Comparison of ENCODE assay signal across 9 mouse cellular contexts in genomic region chr12:28589090-28589868, GRCm38 (mm10). TPM values are rescaled to one million over a fixed set of nuclear protein-coding genes. Genes with fewer than 3 reads are reported as not detected.
DNase-seq lines count a peak whose midpoint lies in the region; ATAC-seq and TF ChIP-seq lines count a peak whose summit lies in the region.
"Had no signal": no experiment of that assay in that cellular context is flagged by ENCODE, and none has a peak within 500 bp of the region (broad histone marks: within the 10 kb centered on the region; RNA-seq: fewer than 3 reads in every experiment).

No protein-coding gene starts in this region.

- H3K27ac ChIP-seq in heart, embryonic 12.5 days (ENCODE audit: poor library complexity, severe bottlenecking) = no peak overlapping the region
- H3K27ac ChIP-seq in kidney, postnatal 0 days = no peak overlapping the region
- no peak overlapping the region for H3K27ac ChIP-seq in liver, adult 2 months (replicated peaks; ENCODE audit: insufficient read depth, low read depth, low read length)
- no peak overlapping the region for H3K27ac ChIP-seq in stomach, embryonic 14.5 days (ENCODE audit: low read length)
- H3K27ac ChIP-seq: macrophage had no signal

- no peaks in the 10 kb centered on the region for H3K9me3 ChIP-seq in heart, embryonic 12.5 days (replicated peaks)
- no peaks in the 10 kb centered on the region for H3K9me3 ChIP-seq in kidney, postnatal 0 days (replicated peaks; ENCODE audit: low read length)
- no peaks in the 10 kb centered on the region for H3K9me3 ChIP-seq in stomach, embryonic 14.5 days (ENCODE audit: control insufficient read depth, low read depth, low read length)

- TF ChIP-seq CTCF in brain, embryonic 14.5 days (IDR thresholded peaks at IDR 0.05; ENCODE audit: borderline replicate concordance, extremely low read depth, insufficient read depth, insufficient read length) = peak; percentile 94
- TF ChIP-seq CTCF in kidney, postnatal 0 days (IDR thresholded peaks at IDR 0.05; ENCODE audit: low read depth) = peak; percentile 83
- TF ChIP-seq CTCF in liver, adult 2 months (IDR thresholded peaks at IDR 0.05; ENCODE audit: low read depth, low read length) = peak; percentile 95

- H3K4me3 ChIP-seq in heart, embryonic 12.5 days = peak overlapping the region; percentile 54
- peak overlapping the region; percentile 29 for H3K4me3 ChIP-seq in kidney, postnatal 0 days (replicated peaks; ENCODE audit: low read depth, low read length)
- H3K4me3 ChIP-seq in liver, adult 2 months (ENCODE audit: insufficient read depth, low read depth, low read length) = peak overlapping the region; percentile 26; the same call in 1 of the 2 replicates
- H3K4me3 ChIP-seq in stomach, embryonic 14.5 days (ENCODE audit: low read depth, low read length) = peak overlapping the region; percentile 29

- H3K27me3 ChIP-seq in heart, embryonic 12.5 days (replicated peaks) = peaks cover 23% of the 10 kb centered on the region
- no peaks in the 10 kb centered on the region for H3K27me3 ChIP-seq in kidney, postnatal 0 days (ENCODE audit: insufficient read depth, low read length)
- no peaks in the 10 kb centered on the region for H3K27me3 ChIP-seq in liver, adult 2 months (ENCODE audit: control insufficient read depth, insufficient read depth, low read length)
- H3K27me3 ChIP-seq in stomach, embryonic 14.5 days (ENCODE audit: control insufficient read depth, insufficient read depth, low read length) = no peaks in the 10 kb centered on the region

- peak overlapping the region; percentile 90 for H3K4me2 ChIP-seq in heart, embryonic 12.5 days
- H3K4me2 ChIP-seq in kidney, postnatal 0 days (ENCODE audit: low read length) = peak overlapping the region; percentile 61
- H3K4me2 ChIP-seq in stomach, embryonic 14.5 days (replicated peaks; ENCODE audit: low read depth, low read length) = peak overlapping the region; percentile 75

- no peak for TF ChIP-seq POLR2A in brain, embryonic 14.5 days (IDR thresholded peaks at IDR 0.05; ENCODE audit: borderline replicate concordance, extremely low read depth, insufficient read depth, insufficient read length, poor library complexity, severe bottlenecking)
- no peak for TF ChIP-seq POLR2A in liver, adult 2 months (IDR thresholded peaks at IDR 0.05; ENCODE audit: extremely low read depth, insufficient read depth, low read length)

- peaks cover 12% of the 10 kb centered on the region for H3K4me1 ChIP-seq in heart, embryonic 12.5 days (replicated peaks)
- peaks cover 7% of the 10 kb centered on the region; the same call in 1 of the 2 replicates for H3K4me1 ChIP-seq in kidney, postnatal 0 days (replicated peaks; ENCODE audit: insufficient read depth, low read length)
- no peaks in the 10 kb centered on the region for H3K4me1 ChIP-seq in liver, adult 2 months (ENCODE audit: control insufficient read depth, insufficient read depth, low read length)
- 0 out of 2 replicates have a peak, but pooled peaks cover 3% of the 10 kb centered on the region for H3K4me1 ChIP-seq in stomach, embryonic 14.5 days (ENCODE audit: control insufficient read depth, insufficient read depth, low read length)

- no peaks in the 10 kb centered on the region for H3K79me2 ChIP-seq in liver, adult 2 months (ENCODE audit: control insufficient read depth, insufficient read depth, low read length)

- H3K9ac ChIP-seq in heart, embryonic 12.5 days = peak overlapping the region; percentile 66; the same call in 1 of the 2 replicates
- H3K9ac ChIP-seq in kidney, postnatal 0 days (ENCODE audit: low read depth, low read length) = peak overlapping the region; percentile 0; the same call in 1 of the 2 replicates
- H3K9ac ChIP-seq in liver, adult 2 months (ENCODE audit: low read depth, low read length) = no peak overlapping the region
- 0 out of 2 replicates have a peak overlapping the region, but pooled peaks have one; percentile 25 for H3K9ac ChIP-seq in stomach, embryonic 14.5 days (replicated peaks; ENCODE audit: low read depth, low read length)

- ATAC-seq in heart, embryonic 12.5 days (ENCODE audit: insufficient number of reproducible peaks, low FRiP score) = peak; percentile 66
- peak; percentile 94 for ATAC-seq in kidney, postnatal 0 days (replicated peaks; ENCODE audit: low FRiP score, low read depth)
- ATAC-seq in stomach, embryonic 14.5 days (ENCODE audit: insufficient number of reproducible peaks, insufficient read depth, low FRiP score, low read depth) = peak; percentile 83; the same call in 1 of the 2 replicates

- 8% methylated on average over 24 of the region's 24 CpGs for WGBS in heart, embryonic 12.5 days
- WGBS in kidney, postnatal 0 days = 9% methylated on average over 24 of the region's 24 CpGs
- WGBS in liver, adult 2 months = 9% methylated on average over 24 of the region's 24 CpGs
- WGBS in stomach, embryonic 14.5 days = 8% methylated on average over 24 of the region's 24 CpGs

- H3K36me3 ChIP-seq in heart, embryonic 12.5 days = no peaks in the 10 kb centered on the region
- no peaks in the 10 kb centered on the region for H3K36me3 ChIP-seq in kidney, postnatal 0 days (ENCODE audit: insufficient read depth, low read length)
- no peaks in the 10 kb centered on the region for H3K36me3 ChIP-seq in liver, adult 2 months (ENCODE audit: control insufficient read depth, insufficient read depth, low read length)
- H3K36me3 ChIP-seq in stomach, embryonic 14.5 days (ENCODE audit: control insufficient read depth, insufficient read depth, low read length) = no peaks in the 10 kb centered on the region

- peak; percentile 75 for DNase-seq in CD4-positive, CD25-positive, alpha-beta regulatory T cell, adult 2 months (ENCODE audit: low read depth, low spot score)
- peak; percentile 94 for DNase-seq in brain, embryonic 14.5 days (ENCODE audit: low read depth)
- DNase-seq in fat pad, adult 2 months (ENCODE audit: extremely low read depth, low read depth, low spot score) = peak; percentile 21
- peak; percentile 95 for DNase-seq in kidney, postnatal 0 days (ENCODE audit: low spot score)
- peak; percentile 61 for DNase-seq in liver, adult 2 months (ENCODE audit: extremely low read depth, low read depth, low spot score)
- DNase-seq in natural killer cell, adult 2 months (ENCODE audit: low spot score in 2 of 2) = peak; percentile 22 to 57

RNA-seq across cellular contexts. Expression of gene Allc, which starts 7.0 kb away (rescaled TPM):
- polyA plus RNA-seq in brain, embryonic 14.5 days (2012; rRNA removed) = 0.10 TPM in 1 of 2 replicates, not detected in the other
- polyA plus RNA-seq in heart, embryonic 12.5 days (2016; fragmentation: Nextera tagmentation; extraction: Ambion mirVana) = not detected in 2 replicates
- polyA plus RNA-seq in kidney, postnatal 0 days (2015; fragmentation: Nextera tagmentation; extraction: Ambion mirVana) = not detected in 2 replicates
- total RNA-seq in liver, adult 2 months (2014; rRNA removed) = not detected in 2 replicates
- not detected in 2 replicates for polyA plus RNA-seq in liver, adult 2 months (2012; rRNA removed)
- polyA plus RNA-seq in stomach, embryonic 14.5 days (2014; fragmentation: Nextera tagmentation; extraction: Ambion mirVana) = not detected in 2 replicates
- polyA plus RNA-seq: macrophage had no signal

RNA-seq across cellular contexts. Expression of gene Colec11, which starts 33.9 kb away (rescaled TPM):
- polyA plus RNA-seq in brain, embryonic 14.5 days (2012; rRNA removed) = 0.82 and 0.97 TPM in 2 replicates
- 6.3 and 6.5 TPM in 2 replicates for polyA plus RNA-seq in heart, embryonic 12.5 days (2016; fragmentation: Nextera tagmentation; extraction: Ambion mirVana)
- polyA plus RNA-seq in kidney, postnatal 0 days (2015; fragmentation: Nextera tagmentation; extraction: Ambion mirVana) = 2.2 TPM in 2 replicates
- total RNA-seq in liver, adult 2 months (2014; rRNA removed) = 57.1 and 67.2 TPM in 2 replicates
- 33.8 and 37.9 TPM in 2 replicates for polyA plus RNA-seq in liver, adult 2 months (2012; rRNA removed)
- polyA plus RNA-seq in stomach, embryonic 14.5 days (2014; fragmentation: Nextera tagmentation; extraction: Ambion mirVana) = 0.70 and 1.2 TPM in 2 replicates
- polyA plus RNA-seq: macrophage had no signal

RNA-seq across cellular contexts. Expression of gene Dcdc2c, which starts 37.1 kb away (rescaled TPM):
- polyA plus RNA-seq in brain, embryonic 14.5 days (2012; rRNA removed) = 0.03 and 0.07 TPM in 2 replicates
- polyA plus RNA-seq in heart, embryonic 12.5 days (2016; fragmentation: Nextera tagmentation; extraction: Ambion mirVana) = 0.13 TPM in 1 of 2 replicates, not detected in the other
- not detected in 2 replicates for polyA plus RNA-seq in kidney, postnatal 0 days (2015; fragmentation: Nextera tagmentation; extraction: Ambion mirVana)
- total RNA-seq in liver, adult 2 months (2014; rRNA removed) = not detected in 2 replicates
- polyA plus RNA-seq in liver, adult 2 months (2012; rRNA removed) = not detected in 2 replicates
- 0.17 TPM in 1 of 2 replicates, not detected in the other for polyA plus RNA-seq in stomach, embryonic 14.5 days (2014; fragmentation: Nextera tagmentation; extraction: Ambion mirVana)
- polyA plus RNA-seq: macrophage had no signal

RNA-seq across cellular contexts. Expression of gene Rps7, which starts 46.5 kb away (rescaled TPM):
- polyA plus RNA-seq in brain, embryonic 14.5 days (2012; rRNA removed) = 835 and 914 TPM in 2 replicates
- polyA plus RNA-seq in heart, embryonic 12.5 days (2016; fragmentation: Nextera tagmentation; extraction: Ambion mirVana) = 513 and 523 TPM in 2 replicates
- polyA plus RNA-seq in kidney, postnatal 0 days (2015; fragmentation: Nextera tagmentation; extraction: Ambion mirVana) = 949 and 1,081 TPM in 2 replicates
- 391 and 441 TPM in 2 replicates for total RNA-seq in liver, adult 2 months (2014; rRNA removed)
- 136 and 137 TPM in 2 replicates for polyA plus RNA-seq in liver, adult 2 months (2012; rRNA removed)
- polyA plus RNA-seq in stomach, embryonic 14.5 days (2014; fragmentation: Nextera tagmentation; extraction: Ambion mirVana) = 1,014 and 1,021 TPM in 2 replicates

Comparison
In these comparisons a context has a peak if more than half of its experiments do, and no peak if none do; other contexts are left out.
1. DNase-seq: peak in every context shown above with its lines; median percentile 95 in kidney, postnatal 0 days; 94 in brain, embryonic 14.5 days; 75 in CD4-positive, CD25-positive, alpha-beta regulatory T cell, adult 2 months; 61 in liver, adult 2 months; 40 in natural killer cell, adult 2 months; 21 in fat pad, adult 2 months.